Mouse (Mus musculus) induced T-regulatory cell, adult 2 months (primary cell): ENCODE results near the gene Arl5b.

Source experiments
- DNase-seq: peaks from one replicate; pipeline ENCODE4 v3.0.0-alpha.2; 2012; ENCODE audit warnings: low read depth

Gene Arl5b

GRCm38 (mm10) chr2:15112741-15113140 is 63.5 kb downstream of the Arl5b start:
- DNase-seq, result no peak

GRCm38 (mm10) chr2:15121217-15121680 is 72.1 kb downstream of the Arl5b start:
- no peak for DNase-seq
